Mouse (Mus musculus) forebrain, embryonic 15.5 days (tissue): ENCODE results near the gene Smim22. TPM values are rescaled to one million over a fixed set of nuclear protein-coding genes. Genes with fewer than 3 reads are reported as not detected.

Experiments used
- ATAC-seq: fragments of 200-750 bp; cut with Nextera tagmentation; replicated peaks from 2 replicates; pipeline ENCODE4 v1.8.0; 2017; ENCODE audit warnings: mild to moderate bottlenecking, moderate TSS enrichment, moderate library complexity
- H3K27ac ChIP-seq: fragments of 300-500 bp; sonication (generic); replicated peaks from 2 replicates; pipeline ENCODE4 v1.5.1; 2015; ENCODE audit warnings: mild to moderate bottlenecking, inconsistent platforms
- H3K27me3 ChIP-seq: fragments of 300-500 bp; sonication (generic); 2 replicates; pipeline ENCODE4 v1.6.1; 2015; ENCODE audit warnings: inconsistent platforms
- H3K36me3 ChIP-seq: fragments of 300-500 bp; sonication (generic); 2 replicates; pipeline ENCODE4 v1.6.1; 2015; ENCODE audit warnings: mild to moderate bottlenecking, inconsistent platforms
- H3K4me1 ChIP-seq: fragments of 300-500 bp; sonication (generic); 2 replicates; pipeline ENCODE4 v1.6.1; 2015; ENCODE audit warnings: inconsistent platforms
- H3K4me2 ChIP-seq: fragments of 300-500 bp; sonication (generic); replicated peaks from 2 replicates; pipeline ENCODE4 v1.6.1; 2015; ENCODE audit warnings: mild to moderate bottlenecking, inconsistent platforms
- H3K4me3 ChIP-seq: fragments of 300-500 bp; sonication (generic); 2 replicates; pipeline ENCODE4 v1.5.1; 2015; ENCODE audit warnings: mild to moderate bottlenecking, inconsistent platforms
- H3K9ac ChIP-seq: fragments of 300-500 bp; sonication (generic); replicated peaks from 2 replicates; pipeline ENCODE4 v1.6.1; 2015; ENCODE audit warnings: mild to moderate bottlenecking, inconsistent platforms
- H3K9me3 ChIP-seq: fragments of 300-500 bp; sonication (generic); 2 replicates; pipeline ENCODE4 v1.6.1; 2016; ENCODE audit warnings: inconsistent platforms
- WGBS: fragments of 180-500 bp; shearing (Covaris S2); methylation state at CpG from one replicate; pipeline ENCODE4 v1.1.7; 2015; ENCODE audit warnings: mixed read lengths; 5-methylcytosine and 5-hydroxymethylcytosine counted together
- polyA plus RNA-seq: library from polyadenylated mRNA; unstranded; fragments of >200 nt; fragmentation: Nextera tagmentation; extraction: Ambion mirVana; gene quantifications from 2 replicates; pipeline ENCODE4 v1.2.1, GENCODE M21; 2015

Gene Smim22
- polyA plus RNA-seq, 1 experiment from 2014 or later, result 1.1 TPM

DNA sequence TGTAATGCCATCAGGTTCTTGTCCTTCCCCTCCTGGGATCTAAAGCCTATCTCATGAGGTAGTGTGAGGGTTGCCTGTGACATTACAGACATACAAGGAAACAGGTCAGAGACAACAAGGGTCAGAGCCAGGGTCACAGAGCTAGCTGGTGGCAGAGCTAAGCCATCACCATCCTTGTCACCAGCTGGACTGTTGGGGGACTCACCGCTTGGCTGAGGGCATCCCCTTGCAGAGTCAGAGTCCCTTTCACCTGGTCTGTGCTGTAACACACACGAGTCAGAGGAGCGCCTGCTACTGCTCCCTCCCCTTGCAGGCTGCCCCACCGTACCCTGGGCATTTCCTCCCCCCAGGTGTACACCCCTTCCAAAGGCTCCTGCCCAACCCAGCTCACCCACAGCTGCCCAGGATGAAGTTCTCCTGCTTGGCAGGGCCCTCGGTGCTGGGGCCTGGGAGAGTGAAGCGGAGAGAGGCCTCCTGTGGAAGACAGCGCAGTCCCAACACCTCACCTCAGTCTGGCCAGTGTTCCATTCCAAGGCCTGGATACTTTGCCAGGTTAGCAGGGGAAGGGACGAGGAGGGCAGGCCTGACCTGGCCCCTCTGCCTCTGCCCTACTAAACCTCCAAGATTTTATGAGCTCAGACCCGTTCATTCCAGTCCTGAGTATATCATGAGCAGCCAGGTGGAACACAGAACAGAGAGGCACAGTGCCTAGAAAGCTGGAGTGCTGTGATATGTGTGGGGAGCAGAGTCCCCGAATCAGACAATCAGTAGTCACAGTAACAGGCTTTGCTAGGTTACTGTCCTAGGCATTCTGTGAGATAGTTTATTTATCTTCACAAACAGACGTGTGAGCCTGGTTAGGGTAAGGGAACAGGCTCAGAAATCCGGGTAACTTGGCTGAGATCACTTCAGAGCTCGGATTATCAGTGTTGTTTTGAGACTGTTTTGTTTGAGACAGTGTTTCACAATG lies 5.2 kb downstream of the Smim22 start:
- 50% methylated on average over 13 of the region's 13 CpGs for WGBS
- H3K9ac ChIP-seq, result peak overlapping the region; percentile 71

DNA sequence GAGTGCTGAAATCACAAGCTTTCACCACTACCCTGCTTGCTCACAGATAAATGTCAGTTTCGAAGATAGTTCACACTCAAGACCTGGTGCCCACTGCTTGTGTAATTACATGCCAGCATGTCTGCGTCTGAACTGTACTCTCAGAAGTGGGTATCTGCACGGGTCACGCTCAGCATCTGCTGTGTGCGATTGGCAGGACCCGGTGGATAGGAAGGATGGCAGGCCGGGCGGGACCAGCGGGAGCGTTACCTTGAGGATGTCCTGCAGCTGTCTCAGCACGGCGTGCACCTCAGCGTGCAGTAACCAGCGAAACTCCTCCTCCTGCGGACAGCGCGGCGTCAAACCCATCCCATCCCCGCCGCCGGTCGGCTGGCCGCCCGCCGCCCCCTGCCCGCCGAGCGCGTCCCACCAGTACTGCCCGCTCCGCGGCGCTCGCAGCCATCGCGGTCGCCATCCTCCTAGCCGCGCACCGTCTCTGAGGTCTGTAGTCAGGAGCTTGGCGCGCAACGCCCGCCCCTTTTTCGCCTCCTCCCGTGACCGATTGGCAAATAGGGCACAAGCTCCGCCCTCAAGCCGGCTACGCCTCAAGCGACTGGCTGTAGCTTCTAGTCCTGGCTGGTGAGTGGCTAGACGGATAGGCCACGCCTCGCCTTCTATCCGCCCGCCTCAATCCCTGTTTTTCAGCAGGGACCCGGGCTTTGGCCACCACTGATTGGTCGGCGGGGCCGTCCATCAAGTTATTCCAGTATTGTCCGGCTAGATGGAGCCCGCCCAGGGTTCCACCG lies 6.2 kb downstream of the Smim22 start, which contains the start of gene Rogdi:
Rogdi (minus strand) TSS at position 500 of the 785 bp plus-strand sequence.
- H3K4me3 ChIP-seq, result peak within 1 kb of the TSS; percentile 60
- whole genome bisulfite sequencing, result 1% methylated on average over 57 of the region's 63 CpGs
- peaks cover 39% of the 10 kb centered on the region for H3K36me3 ChIP-seq
- no peaks in the 10 kb centered on the region for H3K9me3 ChIP-seq
- ATAC-seq, result peak; percentile 99
- peak within 1 kb of the TSS; percentile 77 for H3K27ac ChIP-seq
- H3K27me3 ChIP-seq, result no peaks in the 10 kb centered on the region
- H3K9ac ChIP-seq, result peak within 1 kb of the TSS; percentile 71
- H3K4me2 ChIP-seq, result peak within 1 kb of the TSS; percentile 67
- H3K4me1 ChIP-seq, result peaks cover 11% of the 10 kb centered on the region

More for the DNA sequence above, 5.2 kb downstream of the Smim22 start:
- ATAC-seq, result no peak
- peak overlapping the region; percentile 77; the same call in 1 of the 2 replicates for H3K27ac ChIP-seq
- peaks cover 29% of the 10 kb centered on the region for H3K36me3 ChIP-seq
- H3K4me3 ChIP-seq, result peak overlapping the region; percentile 60
- H3K4me1 ChIP-seq, result peaks cover 11% of the 10 kb centered on the region
- no peaks in the 10 kb centered on the region for H3K9me3 ChIP-seq
- no peaks in the 10 kb centered on the region for H3K27me3 ChIP-seq
- peak overlapping the region; percentile 67 for H3K4me2 ChIP-seq

DNA sequence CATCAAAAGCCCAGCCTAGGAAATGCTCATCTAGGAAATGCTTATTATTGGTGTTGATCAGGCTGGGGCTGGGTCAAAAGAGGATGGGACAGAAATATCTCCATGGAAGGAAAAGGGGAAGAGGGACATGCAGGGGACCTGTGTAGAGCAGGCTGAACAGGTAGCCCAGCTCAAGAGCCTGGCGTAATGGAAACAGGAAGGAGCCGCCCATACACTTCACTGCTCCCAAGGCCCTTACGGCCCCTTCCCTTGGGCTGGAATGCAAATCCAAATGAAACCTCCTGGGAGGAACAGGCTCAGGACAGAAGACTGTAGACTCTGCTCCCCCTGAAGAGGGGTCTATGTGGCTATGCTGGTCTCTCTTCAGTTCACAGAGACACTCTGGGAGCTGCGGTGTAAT lies 7.5 kb downstream of the Smim22 start:
- Histone ChIP-seq H3K4me1 (peaks cover 11% of the 10 kb centered on the region), H3K9ac (no peak overlapping the region), H3K27me3 (no peaks in the 10 kb centered on the region), H3K27ac (no peak overlapping the region), H3K9me3 (no peaks in the 10 kb centered on the region), H3K4me3 (no peak overlapping the region), H3K4me2 (no peak overlapping the region), H3K36me3 (peaks cover 52% of the 10 kb centered on the region)
- ATAC-seq, result no peak
- 94% methylated on average over 4 of the region's 4 CpGs for WGBS

DNA sequence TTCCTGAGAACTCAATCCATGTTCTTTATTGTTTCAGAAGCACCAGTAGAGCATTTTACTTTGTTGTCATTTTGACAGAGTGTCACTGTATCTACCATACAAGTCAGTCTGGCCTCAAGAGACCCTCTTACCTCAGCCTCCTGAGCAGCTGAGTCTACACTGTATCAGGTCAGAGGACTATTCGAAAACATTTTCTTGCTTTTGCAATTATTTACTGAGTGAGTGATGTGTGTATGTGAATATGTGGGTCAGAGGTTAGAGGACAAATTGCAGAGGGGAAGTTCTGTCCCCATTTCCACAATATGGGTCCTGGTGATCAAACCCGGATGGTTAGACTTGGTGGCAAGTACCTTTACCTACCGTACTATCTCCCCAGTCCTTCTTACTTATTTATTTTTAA lies 16.9 kb downstream of the Smim22 start:
- Histone ChIP-seq H3K4me1 (no peaks in the 10 kb centered on the region), H3K9ac (no peak overlapping the region), H3K27me3 (no peaks in the 10 kb centered on the region), H3K27ac (no peak overlapping the region), H3K9me3 (no peaks in the 10 kb centered on the region), H3K4me2 (no peak overlapping the region), H3K4me3 (no peak overlapping the region), H3K36me3 (peaks cover 96% of the 10 kb centered on the region)
- 91% methylated on average over 3 of the region's 3 CpGs for WGBS
- ATAC-seq, result no peak

DNA sequence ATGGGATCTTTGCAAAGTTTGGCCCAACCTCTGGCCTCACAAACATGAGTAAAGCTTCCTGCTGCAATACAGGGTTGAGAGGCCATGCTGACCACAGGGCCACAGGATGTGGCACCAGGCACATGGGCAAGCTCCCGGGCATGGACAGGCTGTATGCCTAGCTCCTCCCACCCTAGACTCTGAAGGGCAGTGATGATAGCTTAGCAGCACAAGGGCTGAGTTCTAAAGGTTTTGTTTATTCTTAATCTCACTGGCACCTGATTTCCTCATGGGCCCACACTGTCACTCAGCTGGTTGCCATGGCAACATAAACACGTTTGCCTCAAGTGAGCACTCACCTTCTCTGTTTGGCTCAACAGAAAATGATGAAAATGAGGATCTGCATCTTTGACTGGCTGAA lies 22.8 kb downstream of the Smim22 start:
- Histone ChIP-seq H3K27me3 (no peaks in the 10 kb centered on the region), H3K9me3 (no peaks in the 10 kb centered on the region), H3K4me3 (no peak overlapping the region), H3K4me2 (no peak overlapping the region), H3K27ac (no peak overlapping the region), H3K4me1 (no peaks in the 10 kb centered on the region), H3K9ac (no peak overlapping the region), H3K36me3 (peaks cover 97% of the 10 kb centered on the region)
- WGBS, result 60% methylated on average over 2 of the region's 2 CpGs
- no peak for ATAC-seq

DNA sequence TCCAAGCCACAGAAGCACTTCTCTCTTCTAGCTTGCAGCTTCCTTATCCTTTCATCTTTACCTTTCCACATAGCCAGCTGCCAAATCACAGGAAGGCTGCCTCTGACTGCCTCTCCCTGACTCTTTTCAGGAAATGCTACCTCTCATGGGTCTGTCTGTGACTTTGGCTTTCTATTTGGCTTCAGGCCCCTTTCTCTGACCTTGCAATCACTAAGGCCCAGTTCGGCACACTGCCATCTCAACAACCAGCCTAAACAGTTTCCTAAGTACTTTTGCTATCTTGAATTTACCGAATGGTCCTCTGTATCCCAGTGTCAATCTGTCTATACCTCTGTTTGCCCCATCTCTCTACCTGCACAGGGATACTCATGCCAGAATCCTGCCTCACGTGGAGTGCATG lies 28.5 kb downstream of the Smim22 start:
- H3K4me1 ChIP-seq, result no peaks in the 10 kb centered on the region

DNA sequence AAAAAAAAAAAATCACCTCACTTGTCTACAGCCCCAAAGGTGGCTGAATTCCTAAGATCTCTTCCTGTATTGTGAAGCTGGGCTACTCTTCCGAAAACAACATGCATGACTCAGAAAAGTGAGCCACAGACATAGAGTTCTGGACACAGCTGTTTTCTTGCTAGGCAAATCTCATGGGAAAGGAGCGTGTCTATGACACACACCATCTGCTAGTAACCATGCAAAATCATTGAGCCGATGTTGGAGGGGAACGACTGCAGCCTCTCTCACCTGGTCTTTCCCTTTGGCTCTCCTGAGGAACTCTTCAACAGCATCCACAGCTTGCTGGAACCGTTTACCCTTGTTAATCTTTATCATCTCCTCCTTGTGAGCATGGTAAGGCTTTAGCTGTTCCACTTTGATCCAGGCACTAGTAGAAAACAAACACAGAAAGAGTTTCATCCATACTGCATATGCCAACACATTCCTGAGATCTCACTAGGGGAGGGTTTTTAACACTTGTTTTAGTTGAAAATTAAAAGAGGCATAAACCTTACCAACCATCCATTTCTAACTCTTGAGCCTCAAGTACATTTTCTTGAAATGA lies 29.7 kb downstream of the Smim22 start:
- Histone ChIP-seq H3K9ac (no peak overlapping the region), H3K36me3 (peaks cover 96% of the 10 kb centered on the region), H3K27me3 (no peaks in the 10 kb centered on the region), H3K4me1 (no peaks in the 10 kb centered on the region), H3K4me3 (no peak overlapping the region), H3K9me3 (no peaks in the 10 kb centered on the region), H3K27ac (no peak overlapping the region), H3K4me2 (no peak overlapping the region)
- WGBS, result 95% methylated on average over 5 of the region's 5 CpGs
- no peak for ATAC-seq

More for the DNA sequence above, 28.5 kb downstream of the Smim22 start:
- no peak overlapping the region for H3K4me3 ChIP-seq
- whole genome bisulfite sequencing, result 92% methylated on average over 3 of the region's 3 CpGs
- no peak overlapping the region for H3K4me2 ChIP-seq
- no peak for ATAC-seq
- H3K27ac ChIP-seq, result no peak overlapping the region
- no peaks in the 10 kb centered on the region for H3K27me3 ChIP-seq
- peaks cover 96% of the 10 kb centered on the region for H3K36me3 ChIP-seq
- H3K9ac ChIP-seq, result no peak overlapping the region
- no peaks in the 10 kb centered on the region for H3K9me3 ChIP-seq

DNA sequence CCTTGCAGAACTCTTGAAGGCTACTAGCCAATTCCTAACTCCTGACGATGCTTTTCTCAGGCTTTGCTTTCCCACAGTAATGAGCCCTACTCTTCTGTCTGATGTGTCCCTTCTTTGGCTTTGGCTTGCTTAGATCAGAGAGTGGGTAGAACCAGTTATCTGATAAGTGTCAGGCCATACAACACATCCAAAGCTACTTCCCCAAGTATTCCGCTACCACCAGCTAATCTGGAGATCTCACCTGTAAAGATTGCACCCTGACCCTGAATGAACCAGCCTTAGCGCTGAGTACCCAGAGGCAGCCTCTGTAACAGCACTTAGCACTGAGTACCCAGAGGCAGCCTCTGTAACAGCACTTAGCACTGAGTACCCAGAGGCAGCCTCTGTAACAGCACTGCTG lies 38.2 kb downstream of the Smim22 start:
- Histone ChIP-seq H3K4me2 (no peak overlapping the region), H3K27me3 (no peaks in the 10 kb centered on the region), H3K4me1 (peaks cover 17% of the 10 kb centered on the region), H3K27ac (no peak overlapping the region), H3K9ac (no peak overlapping the region), H3K9me3 (no peaks in the 10 kb centered on the region), H3K4me3 (no peak overlapping the region), H3K36me3 (peaks cover 69% of the 10 kb centered on the region)
- no peak for ATAC-seq
- WGBS, result 97% methylated on average over 3 of the region's 3 CpGs

DNA sequence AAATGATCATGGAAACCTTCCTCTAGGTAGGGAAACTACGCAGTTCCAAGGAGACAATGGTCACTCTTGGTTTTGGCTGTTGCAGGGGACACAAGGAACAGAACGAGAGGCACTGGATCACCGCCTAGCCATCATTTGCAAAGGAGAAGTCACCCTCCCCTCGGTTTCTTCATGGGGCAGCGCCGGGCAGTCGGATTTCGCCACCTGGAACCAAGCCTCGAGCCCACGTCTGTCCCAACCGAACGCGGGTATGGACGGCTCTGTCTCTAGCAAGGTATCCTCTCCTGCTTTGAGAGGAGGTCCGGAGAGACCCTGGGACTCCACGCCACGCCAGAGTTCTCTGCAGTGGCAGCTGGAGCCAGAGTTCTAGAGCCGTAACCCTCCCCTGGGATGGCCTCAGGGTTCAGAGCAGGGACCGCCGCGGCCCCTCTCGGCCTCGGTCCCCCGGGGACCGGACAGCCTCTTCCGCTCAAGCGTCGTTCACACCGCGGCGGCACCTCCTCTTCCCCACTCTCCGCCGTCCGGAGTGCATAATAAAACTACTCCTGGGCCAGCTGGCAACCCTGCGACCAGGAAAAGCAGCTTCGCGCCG lies 42.2 kb downstream of the Smim22 start:
- Histone ChIP-seq H3K27me3 (no peaks in the 10 kb centered on the region), H3K9me3 (no peaks in the 10 kb centered on the region), H3K36me3 (peaks cover 33% of the 10 kb centered on the region), H3K27ac (peak overlapping the region; percentile 82), H3K4me3 (peak overlapping the region; percentile 97), H3K4me2 (peak overlapping the region; percentile 63), H3K4me1 (peaks cover 43% of the 10 kb centered on the region), H3K9ac (peak overlapping the region; percentile 86)
- WGBS, result under 1% methylated on average over 38 of the region's 38 CpGs
- peak; percentile 70 for ATAC-seq

DNA sequence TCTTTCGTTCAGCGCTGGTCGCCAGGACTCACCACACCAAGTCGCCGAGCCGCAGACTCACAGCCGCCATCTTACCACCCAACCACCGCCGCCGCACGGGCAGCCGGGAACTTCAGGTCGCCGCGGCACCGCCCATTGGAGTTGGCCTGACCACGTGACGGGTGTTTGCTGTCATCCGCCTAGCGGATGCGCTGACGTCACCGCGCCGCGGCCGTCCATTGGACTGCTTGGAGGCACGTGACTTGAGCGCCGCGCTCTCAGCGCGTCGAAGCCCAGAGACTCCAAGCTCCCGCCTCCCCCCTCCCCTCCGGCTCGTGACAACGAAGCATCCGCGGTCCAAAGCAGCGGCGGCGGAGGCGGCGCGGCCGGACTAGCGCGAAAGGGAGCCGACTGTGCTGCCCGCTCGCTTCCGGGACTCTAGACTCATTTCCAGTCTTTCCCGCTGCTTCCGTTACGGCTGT lies 42.7 kb downstream of the Smim22 start, which contains the start of the genes Glyr1 and Ubn1:
Glyr1 (minus strand) TSS at position 90 of the 461 bp plus-strand sequence.
Ubn1 (plus strand) TSS at position 284 of the 461 bp plus-strand sequence.
- H3K36me3 ChIP-seq, result peaks cover 29% of the 10 kb centered on the region
- H3K4me1 ChIP-seq, result peaks cover 43% of the 10 kb centered on the region
- H3K4me3 ChIP-seq, result peak within 1 kb of the TSS; percentile 97
- WGBS, result under 1% methylated on average over 56 of the region's 56 CpGs
- no peaks in the 10 kb centered on the region for H3K27me3 ChIP-seq
- peak within 1 kb of the TSS; percentile 95 for H3K9ac ChIP-seq
- no peaks in the 10 kb centered on the region for H3K9me3 ChIP-seq
- peak within 1 kb of the TSS; percentile 92 for H3K4me2 ChIP-seq
- peak within 1 kb of the TSS; percentile 99 for H3K27ac ChIP-seq
- peak; percentile 99 for ATAC-seq
